Mouse (Mus musculus): ENCODE data around the gene Gm3278.
"Not testable (repeated sequence)": the region's sequence is repeated elsewhere in the genome, so short reads cannot be mapped to it uniquely, and the experiment has no call there.

The Gm3278 gene

DNA sequence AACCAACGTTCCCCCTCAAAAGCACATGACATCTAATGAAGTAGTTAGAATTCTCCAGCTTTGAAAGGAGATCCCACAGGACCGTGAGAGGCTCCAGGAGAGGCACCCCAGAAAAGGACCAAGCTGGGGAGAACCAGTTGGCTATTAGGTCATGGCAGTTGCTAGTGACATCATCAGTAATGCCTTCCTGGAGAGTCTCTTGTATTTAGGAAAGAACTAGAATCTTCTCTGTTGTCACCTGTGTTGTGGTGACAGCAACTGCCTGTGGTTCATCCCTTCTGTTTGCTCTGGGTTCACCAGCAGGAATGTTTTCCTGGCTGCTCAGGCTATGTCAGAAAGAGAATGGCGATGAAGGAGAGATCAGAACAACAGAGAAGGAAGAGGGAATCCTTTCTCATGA lies at the start of gene Gm3278:
Gm3278 (plus strand) TSS at position 301 of the 400 bp plus-strand sequence.
- DNase-seq (ENCODE audit: low spot score in 2 of 2) = not testable (repeated sequence)

- peak; percentile 1 to 13 for DNase-seq (ENCODE audit: low spot score in 2 of 2)
Measured at GRCm38 (mm10) chr14:4855299-4855980, 36.8 kb upstream of the Gm3278 start, which contains the start of gene Gm3264. Gm3264 (plus strand) TSS chr14:4855576.

Measured in cerebellum, postnatal 4 days (tissue).